Mouse (Mus musculus): ENCODE measurements at regions not wholly inside any gene's neighbourhood (a gene's known extent, or its start where the extent isn't known, plus 50 kb on each side); places are given as distances from the start of the nearest gene placed in this dataset.

- peaks cover 6% of the 10 kb centered on the region; the same call in 1 of the 2 replicates for H3K4me1 ChIP-seq (ENCODE audit: control insufficient read depth, insufficient read depth, low read length)
- no peaks in the 10 kb centered on the region for H3K36me3 ChIP-seq (ENCODE audit: control insufficient read depth, insufficient read depth, low read length)
- H3K4me2 ChIP-seq (ENCODE audit: low read length), result no peak overlapping the region
- H3K9ac ChIP-seq (ENCODE audit: low read depth, low read length), result no peak overlapping the region
- no peaks in the 10 kb centered on the region for H3K9me3 ChIP-seq (replicated peaks; ENCODE audit: control insufficient read depth, low read length, poor library complexity, severe bottlenecking)
- H3K27me3 ChIP-seq (ENCODE audit: control insufficient read depth, insufficient read depth, low read depth, low read length), result no peaks in the 10 kb centered on the region
- H3K27ac ChIP-seq (ENCODE audit: low read length), result peak overlapping the region; percentile 31
- no peak overlapping the region for H3K4me3 ChIP-seq (ENCODE audit: low read depth, low read length)
- ATAC-seq, result peak; percentile 46; the same call in 1 of the 2 replicates
- 69% methylated on average over 6 of the region's 6 CpGs for WGBS
Measured at GRCm38 (mm10) chr12:70675846-70676245, 149.5 kb upstream of the Frmd6 start.

GRCm38 (mm10) chr12:70679701-70680425 is 145.5 kb upstream of the Frmd6 start:
- Histone ChIP-seq H3K9ac (ENCODE audit: low read depth, low read length) (no peak overlapping the region), H3K27me3 (ENCODE audit: control insufficient read depth, insufficient read depth, low read depth, low read length) (no peaks in the 10 kb centered on the region), H3K27ac (ENCODE audit: low read length) (no peak overlapping the region), H3K4me3 (ENCODE audit: low read depth, low read length) (no peak overlapping the region), H3K9me3 (replicated peaks; ENCODE audit: control insufficient read depth, low read length, poor library complexity, severe bottlenecking) (no peaks in the 10 kb centered on the region), H3K4me2 (ENCODE audit: low read length) (no peak overlapping the region), H3K36me3 (ENCODE audit: control insufficient read depth, insufficient read depth, low read length) (no peaks in the 10 kb centered on the region), H3K4me1 (ENCODE audit: control insufficient read depth, insufficient read depth, low read length) (peaks cover 6% of the 10 kb centered on the region; the same call in 1 of the 2 replicates)
- 63% methylated on average over 20 of the region's 20 CpGs for WGBS
- peak; percentile 72 for ATAC-seq

GRCm38 (mm10) chr12:70681407-70681990 is 143.8 kb upstream of the Frmd6 start:
- H3K9ac ChIP-seq (ENCODE audit: low read depth, low read length), result no peak overlapping the region
- ATAC-seq, result no peak
- WGBS, result 80% methylated on average over 8 of the region's 8 CpGs
- H3K27me3 ChIP-seq (ENCODE audit: control insufficient read depth, insufficient read depth, low read depth, low read length), result no peaks in the 10 kb centered on the region
- no peak overlapping the region for H3K4me3 ChIP-seq (ENCODE audit: low read depth, low read length)
- no peak overlapping the region for H3K4me2 ChIP-seq (ENCODE audit: low read length)
- H3K27ac ChIP-seq (ENCODE audit: low read length), result no peak overlapping the region
- no peaks in the 10 kb centered on the region for H3K9me3 ChIP-seq (replicated peaks; ENCODE audit: control insufficient read depth, low read length, poor library complexity, severe bottlenecking)
- H3K36me3 ChIP-seq (ENCODE audit: control insufficient read depth, insufficient read depth, low read length), result no peaks in the 10 kb centered on the region
- no peaks in the 10 kb centered on the region; the same call in 1 of the 2 replicates for H3K4me1 ChIP-seq (ENCODE audit: control insufficient read depth, insufficient read depth, low read length)

- WGBS, result 87% methylated on average over 9 of the region's 9 CpGs
- Histone ChIP-seq H3K4me3 (ENCODE audit: low read depth, low read length) (no peak overlapping the region), H3K27me3 (ENCODE audit: control insufficient read depth, insufficient read depth, low read depth, low read length) (no peaks in the 10 kb centered on the region), H3K9ac (ENCODE audit: low read depth, low read length) (no peak overlapping the region), H3K4me2 (ENCODE audit: low read length) (no peak overlapping the region), H3K4me1 (ENCODE audit: control insufficient read depth, insufficient read depth, low read length) (no peaks in the 10 kb centered on the region; the same call in none of the 2 replicates), H3K27ac (ENCODE audit: low read length) (no peak overlapping the region), H3K9me3 (replicated peaks; ENCODE audit: control insufficient read depth, low read length, poor library complexity, severe bottlenecking) (no peaks in the 10 kb centered on the region), H3K36me3 (ENCODE audit: control insufficient read depth, insufficient read depth, low read length) (no peaks in the 10 kb centered on the region)
- ATAC-seq, result no peak
Measured at GRCm38 (mm10) chr12:70684354-70684753, 141.0 kb upstream of the Frmd6 start.

- Histone ChIP-seq H3K27me3 (ENCODE audit: control insufficient read depth, insufficient read depth, low read depth, low read length) (no peaks in the 10 kb centered on the region), H3K9me3 (replicated peaks; ENCODE audit: control insufficient read depth, low read length, poor library complexity, severe bottlenecking) (no peaks in the 10 kb centered on the region), H3K27ac (ENCODE audit: low read length) (peak overlapping the region; percentile 5; the same call in 1 of the 2 replicates), H3K4me3 (ENCODE audit: low read depth, low read length) (no peak overlapping the region), H3K4me2 (ENCODE audit: low read length) (no peak overlapping the region), H3K4me1 (ENCODE audit: control insufficient read depth, insufficient read depth, low read length) (peaks cover 5% of the 10 kb centered on the region), H3K9ac (ENCODE audit: low read depth, low read length) (no peak overlapping the region), H3K36me3 (ENCODE audit: control insufficient read depth, insufficient read depth, low read length) (no peaks in the 10 kb centered on the region)
- no peak for ATAC-seq
- 68% methylated on average over 10 of the region's 10 CpGs for WGBS
Measured at GRCm38 (mm10) chr12:70685432-70685831, 139.9 kb upstream of the Frmd6 start.

GRCm38 (mm10) chr12:70686337-70686736 is 139.0 kb upstream of the Frmd6 start:
- no peak overlapping the region for H3K9ac ChIP-seq (ENCODE audit: low read depth, low read length)
- ATAC-seq, result no peak
- H3K4me2 ChIP-seq (ENCODE audit: low read length), result no peak overlapping the region
- WGBS, result 95% methylated on average over 10 of the region's 10 CpGs
- no peaks in the 10 kb centered on the region for H3K9me3 ChIP-seq (replicated peaks; ENCODE audit: control insufficient read depth, low read length, poor library complexity, severe bottlenecking)
- no peak overlapping the region for H3K4me3 ChIP-seq (ENCODE audit: low read depth, low read length)
- no peak overlapping the region for H3K27ac ChIP-seq (ENCODE audit: low read length)
- H3K36me3 ChIP-seq (ENCODE audit: control insufficient read depth, insufficient read depth, low read length), result no peaks in the 10 kb centered on the region
- H3K4me1 ChIP-seq (ENCODE audit: control insufficient read depth, insufficient read depth, low read length), result peaks cover 5% of the 10 kb centered on the region
- H3K27me3 ChIP-seq (ENCODE audit: control insufficient read depth, insufficient read depth, low read depth, low read length), result no peaks in the 10 kb centered on the region

- 65% methylated on average over 12 of the region's 12 CpGs for WGBS
- Histone ChIP-seq H3K4me3 (ENCODE audit: low read depth, low read length) (no peak overlapping the region), H3K9me3 (replicated peaks; ENCODE audit: control insufficient read depth, low read length, poor library complexity, severe bottlenecking) (no peaks in the 10 kb centered on the region), H3K36me3 (ENCODE audit: control insufficient read depth, insufficient read depth, low read length) (no peaks in the 10 kb centered on the region), H3K27ac (ENCODE audit: low read length) (no peak overlapping the region), H3K27me3 (ENCODE audit: control insufficient read depth, insufficient read depth, low read depth, low read length) (no peaks in the 10 kb centered on the region), H3K4me1 (ENCODE audit: control insufficient read depth, insufficient read depth, low read length) (peaks cover 5% of the 10 kb centered on the region), H3K4me2 (ENCODE audit: low read length) (no peak overlapping the region), H3K9ac (ENCODE audit: low read depth, low read length) (no peak overlapping the region)
- ATAC-seq, result no peak
Measured at GRCm38 (mm10) chr12:70686971-70687370, 138.3 kb upstream of the Frmd6 start.

GRCm38 (mm10) chr12:70695162-70695561 is 130.2 kb upstream of the Frmd6 start:
- H3K9ac ChIP-seq (ENCODE audit: low read depth, low read length), result no peak overlapping the region
- no peaks in the 10 kb centered on the region for H3K9me3 ChIP-seq (replicated peaks; ENCODE audit: control insufficient read depth, low read length, poor library complexity, severe bottlenecking)
- 79% methylated on average over 5 of the region's 5 CpGs for WGBS
- no peak overlapping the region for H3K4me3 ChIP-seq (ENCODE audit: low read depth, low read length)
- no peak overlapping the region for H3K4me2 ChIP-seq (ENCODE audit: low read length)
- 0 out of 2 replicates have a peak, but pooled peaks cover 2% of the 10 kb centered on the region for H3K4me1 ChIP-seq (ENCODE audit: control insufficient read depth, insufficient read depth, low read length)
- H3K36me3 ChIP-seq (ENCODE audit: control insufficient read depth, insufficient read depth, low read length), result no peaks in the 10 kb centered on the region
- ATAC-seq, result no peak
- H3K27me3 ChIP-seq (ENCODE audit: control insufficient read depth, insufficient read depth, low read depth, low read length), result no peaks in the 10 kb centered on the region
- H3K27ac ChIP-seq (ENCODE audit: low read length), result no peak overlapping the region

- Histone ChIP-seq H3K36me3 (ENCODE audit: control insufficient read depth, insufficient read depth, low read length) (no peaks in the 10 kb centered on the region), H3K9ac (ENCODE audit: low read depth, low read length) (no peak overlapping the region), H3K27me3 (ENCODE audit: control insufficient read depth, insufficient read depth, low read depth, low read length) (no peaks in the 10 kb centered on the region), H3K9me3 (replicated peaks; ENCODE audit: control insufficient read depth, low read length, poor library complexity, severe bottlenecking) (no peaks in the 10 kb centered on the region), H3K4me1 (ENCODE audit: control insufficient read depth, insufficient read depth, low read length) (0 out of 2 replicates have a peak, but pooled peaks cover 2% of the 10 kb centered on the region), H3K27ac (ENCODE audit: low read length) (no peak overlapping the region), H3K4me3 (ENCODE audit: low read depth, low read length) (no peak overlapping the region), H3K4me2 (ENCODE audit: low read length) (no peak overlapping the region)
- no peak for ATAC-seq
- WGBS, result 80% methylated on average over 6 of the region's 6 CpGs
Measured at GRCm38 (mm10) chr12:70696256-70696655, 129.1 kb upstream of the Frmd6 start.
